Mouse (Mus musculus) ES-E14 (cell line): Measurements from ENCODE around the gene Zbtb49.

ENCODE experiments used
- CHD2 ChIP-seq: IDR thresholded peaks from 2 replicates; pipeline ENCODE4 v1.6.1; 2014; ENCODE audit warnings: mild to moderate bottlenecking, low read depth, low read length, inconsistent platforms
- HCFC1 ChIP-seq: IDR thresholded peaks from 2 replicates; pipeline ENCODE4 v1.6.1; 2012; ENCODE audit warnings: low read length, inconsistent platforms, borderline replicate concordance; ENCODE audit not compliant: insufficient read depth
- MAFK ChIP-seq: IDR thresholded peaks from 2 replicates; pipeline ENCODE4 v1.6.1; 2014; ENCODE audit warnings: mild to moderate bottlenecking, low read depth, low read length, inconsistent platforms; ENCODE audit not compliant: insufficient read depth
- ZC3H11A ChIP-seq: IDR thresholded peaks from 2 replicates; pipeline ENCODE4 v1.6.1; 2012; ENCODE audit warnings: low read depth, mild to moderate bottlenecking, inconsistent platforms, low read length, borderline replicate concordance

- TF ChIP-seq MAFK: no peak
- TF ChIP-seq HCFC1: no peak
- TF ChIP-seq ZC3H11A: no peak
- TF ChIP-seq CHD2: no peak
Observed at GRCm38 (mm10) chr5:38158501-38158946, 61.7 kb downstream of the Zbtb49 start.
